Mouse (Mus musculus) retina, postnatal 7 days (tissue): ENCODE data around the gene Prpsap1.
"Not testable (repeated sequence)": the region's sequence is repeated elsewhere in the genome, so short reads cannot be mapped to it uniquely, and the experiment has no call there.

Experiments used
- DNase-seq: peaks from one replicate; pipeline ENCODE4 v3.0.0-alpha.2; 2012; ENCODE audit warnings: low read depth, low spot score

The Prpsap1 gene

GRCm38 (mm10) chr11:116430723-116431427, 63.1 kb downstream of the Prpsap1 start:
- no peak for DNase-seq

- DNase-seq: no peak
These were observed 64.0 kb downstream of the Prpsap1 start for GRCm38 (mm10) chr11:116429862-116430613.

- no peak for DNase-seq
These were observed 64.8 kb downstream of the Prpsap1 start for GRCm38 (mm10) chr11:116428872-116429859.

- DNase-seq: no peak
These were observed 67.0 kb downstream of the Prpsap1 start for GRCm38 (mm10) chr11:116426852-116427575.

- DNase-seq: not testable (repeated sequence)
These were observed 67.7 kb downstream of the Prpsap1 start for GRCm38 (mm10) chr11:116426328-116426727.

GRCm38 (mm10) chr11:116424621-116425407, 69.2 kb downstream of the Prpsap1 start:
- no peak for DNase-seq

GRCm38 (mm10) chr11:116423782-116424620, 70.0 kb downstream of the Prpsap1 start:
- DNase-seq: no peak

- no peak for DNase-seq
These were observed 70.8 kb downstream of the Prpsap1 start for GRCm38 (mm10) chr11:116423214-116423613.

- no peak for DNase-seq
These were observed 71.4 kb downstream of the Prpsap1 start for GRCm38 (mm10) chr11:116422562-116422961.

- DNase-seq: no peak
These were observed 72.9 kb downstream of the Prpsap1 start for GRCm38 (mm10) chr11:116421102-116421501.
